Mouse (Mus musculus): ENCODE results near the gene Chp1. TPM values are rescaled to one million over a fixed set of nuclear protein-coding genes. Genes with fewer than 3 reads are reported as not detected.
A peak's percentile ranks its signal among the peaks of the same experiment; 100 is the strongest.

Chp1 gene
- polyA plus RNA-seq, 1 experiment, result 27.1 TPM

DNA sequence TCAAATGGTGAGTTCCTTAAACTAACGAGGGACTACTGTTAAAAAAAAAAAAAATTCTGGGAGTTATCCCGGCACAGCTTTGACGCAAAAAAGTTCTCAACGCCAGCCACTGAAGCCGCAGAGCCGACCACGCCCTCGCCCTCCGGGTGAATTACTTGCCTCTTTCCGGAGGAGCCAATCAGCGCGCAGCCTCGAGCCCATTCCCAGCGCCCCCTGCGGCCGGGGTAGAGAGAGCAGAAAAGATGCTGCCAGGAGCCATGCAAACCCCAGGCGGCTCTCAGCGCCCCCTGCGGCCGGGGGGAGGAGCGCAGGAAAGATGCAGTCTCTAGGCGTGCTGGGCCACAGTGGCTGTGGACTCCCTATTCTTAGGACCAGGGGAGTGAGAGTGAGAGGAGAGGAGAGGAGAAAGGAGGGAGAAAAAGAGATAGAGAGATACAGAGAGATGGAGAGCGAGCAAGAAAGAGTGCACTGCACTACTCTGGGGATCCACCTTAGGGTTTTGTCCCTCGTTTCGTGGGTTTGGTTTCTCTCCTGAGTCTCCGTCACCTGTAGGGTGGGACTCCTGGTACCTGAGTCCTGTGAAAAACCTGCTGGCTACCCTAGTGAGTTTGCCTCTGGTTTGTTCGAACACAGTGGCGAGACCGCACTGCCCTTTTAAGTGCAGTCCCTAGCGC lies 512 bp upstream of the Chp1 start:
- peak; percentile 76; the same call in 1 of the 2 replicates for TF ChIP-seq CTCF (IDR thresholded peaks at IDR 0.05; ENCODE audit: control insufficient read depth, insufficient read depth, insufficient replicate concordance, low read depth, low read length)
- peak; percentile 71; the same call in 1 of the 2 replicates for TF ChIP-seq POLR2A (IDR thresholded peaks at IDR 0.05; ENCODE audit: control insufficient read depth, low read depth, low read length)
- Histone ChIP-seq H3K36me3 (ENCODE audit: control insufficient read depth, insufficient read depth, low read length) (no peaks in the 10 kb centered on the region), H3K27ac (ENCODE audit: control insufficient read depth, insufficient read depth, low read depth, low read length) (peak overlapping the region; percentile 82), H3K4me1 (ENCODE audit: control insufficient read depth, insufficient read depth, low read length) (no peaks in the 10 kb centered on the region), H3K4me3 (ENCODE audit: control insufficient read depth, low read depth, low read length) (peak overlapping the region; percentile 89), H3K27me3 (ENCODE audit: control insufficient read depth, insufficient read depth, low read length) (no peaks in the 10 kb centered on the region)

DNA sequence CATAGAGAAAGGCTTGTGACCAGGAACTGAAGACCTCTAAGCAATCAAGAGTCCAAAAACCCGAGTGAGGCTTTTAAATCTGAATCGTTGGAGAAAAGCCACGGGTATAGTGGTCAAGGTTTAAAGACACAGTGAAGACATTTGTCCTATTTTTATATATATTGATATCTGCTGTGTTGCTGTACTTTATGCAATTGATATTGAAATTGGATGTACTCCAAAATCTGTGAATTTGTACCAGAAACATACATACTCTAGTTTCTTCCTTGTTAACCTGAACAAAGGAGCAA lies 819 bp downstream of the Chp1 start:
- Histone ChIP-seq H3K27ac (ENCODE audit: control insufficient read depth, insufficient read depth, low read depth, low read length) (peak overlapping the region; percentile 73; the same call in 1 of the 2 replicates), H3K4me1 (ENCODE audit: control insufficient read depth, insufficient read depth, low read length) (no peaks in the 10 kb centered on the region), H3K27me3 (ENCODE audit: control insufficient read depth, insufficient read depth, low read length) (no peaks in the 10 kb centered on the region), H3K4me3 (ENCODE audit: control insufficient read depth, low read depth, low read length) (peak overlapping the region; percentile 89; the same call in 1 of the 2 replicates), H3K36me3 (ENCODE audit: control insufficient read depth, insufficient read depth, low read length) (no peaks in the 10 kb centered on the region)
- no peak for TF ChIP-seq CTCF (IDR thresholded peaks at IDR 0.05; ENCODE audit: control insufficient read depth, insufficient read depth, insufficient replicate concordance, low read depth, low read length)
- TF ChIP-seq POLR2A (IDR thresholded peaks at IDR 0.05; ENCODE audit: control insufficient read depth, low read depth, low read length), result no peak

DNA sequence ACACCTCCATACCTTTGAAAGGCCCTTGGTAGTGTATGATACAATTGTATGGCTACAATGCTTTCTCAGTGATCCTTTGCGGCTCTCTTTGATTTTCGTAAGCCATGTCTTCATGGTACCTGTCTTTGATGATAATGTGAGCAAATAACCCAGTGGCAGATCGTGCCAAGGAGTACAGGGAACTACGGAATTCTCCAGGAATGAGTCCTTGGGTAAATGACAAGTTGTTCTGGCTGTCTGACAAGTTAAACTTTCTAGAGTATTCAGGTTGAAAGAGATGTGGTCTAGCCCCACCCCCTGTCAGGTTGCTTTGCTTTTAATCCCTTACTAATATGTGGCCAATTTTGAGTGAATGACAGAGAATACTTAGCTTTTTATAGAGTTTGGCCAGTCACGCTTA lies 1.2 kb downstream of the Chp1 start:
- Histone ChIP-seq H3K27me3 (ENCODE audit: control insufficient read depth, insufficient read depth, low read length) (no peaks in the 10 kb centered on the region), H3K4me3 (ENCODE audit: control insufficient read depth, low read depth, low read length) (peak overlapping the region; percentile 20; the same call in 1 of the 2 replicates), H3K27ac (ENCODE audit: control insufficient read depth, insufficient read depth, low read depth, low read length) (no peak overlapping the region), H3K36me3 (ENCODE audit: control insufficient read depth, insufficient read depth, low read length) (no peaks in the 10 kb centered on the region), H3K4me1 (ENCODE audit: control insufficient read depth, insufficient read depth, low read length) (no peaks in the 10 kb centered on the region)
- TF ChIP-seq CTCF (IDR thresholded peaks at IDR 0.05; ENCODE audit: control insufficient read depth, insufficient read depth, insufficient replicate concordance, low read depth, low read length), result no peak
- no peak for TF ChIP-seq POLR2A (IDR thresholded peaks at IDR 0.05; ENCODE audit: control insufficient read depth, low read depth, low read length)

DNA sequence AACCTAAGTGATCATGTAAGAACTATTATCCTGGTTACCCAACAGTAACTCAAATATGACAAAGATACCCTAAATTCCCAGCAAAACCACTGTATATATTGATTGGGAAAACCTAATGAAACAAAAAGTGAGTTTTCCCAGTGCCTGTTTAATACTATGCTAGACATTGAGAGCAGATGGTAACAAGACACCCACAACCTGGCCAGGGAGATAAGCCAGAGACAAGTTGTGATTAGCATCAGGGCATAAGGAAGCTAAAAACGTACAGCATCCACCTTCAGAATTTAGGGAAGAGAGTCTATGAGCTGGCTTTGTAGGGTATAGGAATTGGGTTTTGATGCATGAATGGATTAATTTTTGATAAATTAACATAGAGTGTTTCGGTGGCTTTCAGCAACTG lies 2.2 kb downstream of the Chp1 start:
- no peak overlapping the region for H3K4me3 ChIP-seq (ENCODE audit: control insufficient read depth, low read depth, low read length)
- no peaks in the 10 kb centered on the region for H3K27me3 ChIP-seq (ENCODE audit: control insufficient read depth, insufficient read depth, low read length)
- TF ChIP-seq POLR2A (IDR thresholded peaks at IDR 0.05; ENCODE audit: control insufficient read depth, low read depth, low read length) (no peak), CTCF (IDR thresholded peaks at IDR 0.05; ENCODE audit: control insufficient read depth, insufficient read depth, insufficient replicate concordance, low read depth, low read length) (no peak)
- H3K36me3 ChIP-seq (ENCODE audit: control insufficient read depth, insufficient read depth, low read length), result no peaks in the 10 kb centered on the region
- no peak overlapping the region for H3K27ac ChIP-seq (ENCODE audit: control insufficient read depth, insufficient read depth, low read depth, low read length)
- H3K4me1 ChIP-seq (ENCODE audit: control insufficient read depth, insufficient read depth, low read length), result no peaks in the 10 kb centered on the region

DNA sequence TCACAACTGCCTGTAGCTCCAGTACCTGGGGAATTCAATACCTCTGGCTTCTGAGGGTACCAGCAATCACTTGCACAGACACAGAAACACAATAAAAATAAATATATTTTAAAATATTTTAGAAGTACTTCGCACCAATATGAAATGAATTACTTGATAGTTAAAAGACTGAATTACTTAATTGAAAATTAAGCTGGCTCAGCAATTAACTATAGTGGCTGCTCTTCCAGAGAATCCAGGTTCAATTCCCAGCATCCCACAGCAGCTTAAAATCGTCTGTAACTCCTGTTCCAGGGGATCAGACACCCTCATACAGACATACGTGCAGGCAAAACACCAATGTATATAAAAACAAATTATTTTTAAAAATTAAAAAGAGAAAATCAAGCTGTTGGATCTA lies 10.5 kb downstream of the Chp1 start:
- Histone ChIP-seq H3K27ac (ENCODE audit: control insufficient read depth, insufficient read depth, low read depth, low read length) (no peak overlapping the region), H3K27me3 (ENCODE audit: control insufficient read depth, insufficient read depth, low read length) (no peaks in the 10 kb centered on the region), H3K36me3 (ENCODE audit: control insufficient read depth, insufficient read depth, low read length) (no peaks in the 10 kb centered on the region), H3K4me1 (ENCODE audit: control insufficient read depth, insufficient read depth, low read length) (peaks cover 3% of the 10 kb centered on the region; the same call in 1 of the 2 replicates), H3K4me3 (ENCODE audit: control insufficient read depth, low read depth, low read length) (no peak overlapping the region)
- no peak for TF ChIP-seq CTCF (IDR thresholded peaks at IDR 0.05; ENCODE audit: control insufficient read depth, insufficient read depth, insufficient replicate concordance, low read depth, low read length)
- TF ChIP-seq POLR2A (IDR thresholded peaks at IDR 0.05; ENCODE audit: control insufficient read depth, low read depth, low read length), result no peak

DNA sequence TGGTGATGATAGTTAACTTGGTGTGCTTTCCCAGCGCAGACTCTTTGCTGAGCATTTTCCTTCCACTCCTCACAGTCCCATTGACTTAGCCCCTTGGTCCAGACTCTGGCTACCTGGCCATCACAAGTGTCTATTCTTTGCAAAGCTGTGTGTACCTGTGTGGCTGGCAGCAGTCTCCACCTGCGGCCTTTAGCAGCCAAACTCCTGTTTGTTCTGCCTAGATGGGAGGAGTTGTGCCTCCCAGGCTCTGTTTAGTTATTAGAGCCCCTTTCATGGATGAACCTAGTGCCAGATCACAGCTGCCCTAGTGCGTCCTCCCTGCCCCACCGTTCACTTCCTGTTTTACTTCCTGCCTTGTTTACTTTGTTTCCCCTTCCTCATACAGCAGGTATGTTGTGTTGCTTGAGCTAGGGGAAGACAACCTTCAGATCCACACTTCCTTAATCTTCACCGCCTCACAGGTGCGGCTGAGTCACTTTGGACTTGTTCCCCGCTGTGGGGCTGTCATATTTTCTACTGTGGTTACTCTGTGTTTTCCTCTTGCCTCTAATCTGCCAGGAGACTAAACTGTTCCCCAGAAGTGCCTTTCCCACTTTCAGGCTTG lies 11.3 kb downstream of the Chp1 start:
- Histone ChIP-seq H3K27me3 (ENCODE audit: control insufficient read depth, insufficient read depth, low read length) (no peaks in the 10 kb centered on the region), H3K27ac (ENCODE audit: control insufficient read depth, insufficient read depth, low read depth, low read length) (no peak overlapping the region), H3K36me3 (ENCODE audit: control insufficient read depth, insufficient read depth, low read length) (no peaks in the 10 kb centered on the region), H3K4me3 (ENCODE audit: control insufficient read depth, low read depth, low read length) (no peak overlapping the region), H3K4me1 (ENCODE audit: control insufficient read depth, insufficient read depth, low read length) (peaks cover 3% of the 10 kb centered on the region; the same call in 1 of the 2 replicates)
- no peak for TF ChIP-seq CTCF (IDR thresholded peaks at IDR 0.05; ENCODE audit: control insufficient read depth, insufficient read depth, insufficient replicate concordance, low read depth, low read length)
- no peak for TF ChIP-seq POLR2A (IDR thresholded peaks at IDR 0.05; ENCODE audit: control insufficient read depth, low read depth, low read length)

DNA sequence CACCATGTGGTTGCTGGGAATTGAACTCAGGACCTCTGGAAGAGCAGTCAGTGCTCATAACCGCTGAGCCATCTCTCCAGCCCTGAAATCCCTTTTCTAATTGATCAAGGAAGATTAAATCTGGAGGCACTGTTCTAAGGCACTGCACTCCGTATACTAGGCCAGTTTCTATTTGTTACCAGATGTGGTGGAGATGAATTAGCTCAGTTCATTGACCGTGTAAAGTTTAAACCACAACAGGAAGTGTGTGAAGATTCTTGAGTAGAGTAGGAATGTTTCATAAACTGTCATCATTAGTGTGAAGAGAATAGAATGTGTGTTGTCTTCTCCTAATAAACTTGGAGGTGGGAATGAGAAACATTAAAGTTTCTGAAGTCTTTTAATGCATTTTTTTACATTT lies 14.3 kb downstream of the Chp1 start:
- no peaks in the 10 kb centered on the region for H3K27me3 ChIP-seq (ENCODE audit: control insufficient read depth, insufficient read depth, low read length)
- peaks cover 3% of the 10 kb centered on the region; the same call in 1 of the 2 replicates for H3K4me1 ChIP-seq (ENCODE audit: control insufficient read depth, insufficient read depth, low read length)
- no peaks in the 10 kb centered on the region for H3K36me3 ChIP-seq (ENCODE audit: control insufficient read depth, insufficient read depth, low read length)
- no peak overlapping the region for H3K4me3 ChIP-seq (ENCODE audit: control insufficient read depth, low read depth, low read length)
- TF ChIP-seq POLR2A (IDR thresholded peaks at IDR 0.05; ENCODE audit: control insufficient read depth, low read depth, low read length) (no peak), CTCF (IDR thresholded peaks at IDR 0.05; ENCODE audit: control insufficient read depth, insufficient read depth, insufficient replicate concordance, low read depth, low read length) (no peak)
- H3K27ac ChIP-seq (ENCODE audit: control insufficient read depth, insufficient read depth, low read depth, low read length), result no peak overlapping the region

Measured in testis, adult 2 months (tissue).